Mouse (Mus musculus) G1E (cell line): ENCODE measurements at regions not wholly inside any gene's neighbourhood (a gene's known extent, or its start where the extent isn't known, plus 50 kb on each side); places are given as distances from the start of the nearest gene placed in this dataset.

Experiments used
- CTCF ChIP-seq: IDR thresholded peaks from 2 replicates; pipeline ENCODE4 v1.5.1; 2012; ENCODE audit warnings: low read depth, low read length, inconsistent platforms, mixed read lengths
- GATA1 ChIP-seq: IDR thresholded peaks from 2 replicates; pipeline ENCODE4 v1.6.1; 2012; ENCODE audit warnings: borderline replicate concordance, low read length, inconsistent platforms, mixed read lengths
- POLR2AphosphoS5 ChIP-seq: IDR thresholded peaks from 2 replicates; pipeline ENCODE4 v1.6.1; 2012; ENCODE audit warnings: low read depth, low read length, inconsistent platforms; ENCODE audit not compliant: insufficient replicate concordance
- TAL1 ChIP-seq: conservative IDR thresholded peaks from 2 replicates; pipeline ENCODE4 v1.6.1; 2012; ENCODE audit warnings: low read depth, low read length, inconsistent platforms, mixed read lengths

DNA sequence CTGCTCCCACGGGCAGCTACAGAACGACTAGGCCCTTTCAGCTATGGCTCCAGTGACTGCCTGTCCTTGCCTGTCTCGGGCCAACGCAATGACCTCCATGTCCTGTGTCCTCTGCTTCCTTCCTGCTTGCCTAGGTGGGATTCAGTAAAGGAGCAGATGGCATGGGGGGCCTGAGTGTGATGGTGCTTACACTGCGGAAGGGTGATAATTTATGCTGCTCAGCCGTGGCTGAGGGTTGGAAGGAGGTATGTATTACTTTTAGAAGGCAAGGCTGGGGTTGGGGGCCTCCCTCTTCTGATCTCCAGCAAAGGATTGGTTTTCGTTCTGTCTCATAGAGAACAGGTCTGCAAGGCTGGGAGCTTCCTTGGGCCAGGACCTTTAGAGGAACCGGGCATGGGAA lies 124.6 kb upstream of the Zc3h12a start:
- TF ChIP-seq CTCF (no peak), POLR2AphosphoS5 (no peak), TAL1 (no peak), GATA1 (no peak)
